Mouse (Mus musculus) stomach, postnatal 0 days (tissue): Measurements from ENCODE around the gene Rab11fip4.

Source experiments
- CTCF ChIP-seq: IDR thresholded peaks from 2 replicates; pipeline ENCODE4 v1.5.1; 2016; ENCODE audit warnings: antibody characterized with exemption, low read depth, mild to moderate bottlenecking, moderate library complexity
- EP300 ChIP-seq: optimal IDR thresholded peaks from 2 replicates; pipeline ENCODE3; 2016; ENCODE audit warnings: antibody characterized with exemption

- TF ChIP-seq EP300 = no peak
- no peak for TF ChIP-seq CTCF
Measured at GRCm38 (mm10) chr11:79681798-79682197, 90.8 kb downstream of the Rab11fip4 start.
